Mouse (Mus musculus) megakaryocyte, embryonic 14.5 days (primary cell): ENCODE data around the gene Ap5s1. TPM values are rescaled to one million over a fixed set of nuclear protein-coding genes. Genes with fewer than 3 reads are reported as not detected.
A peak's percentile ranks its signal among the peaks of the same experiment; 100 is the strongest.
"Not testable (repeated sequence)": the region's sequence is repeated elsewhere in the genome, so short reads cannot be mapped to it uniquely, and the experiment has no call there.

ENCODE experiments used
- H3K27me3 ChIP-seq: replicated peaks from 2 replicates; pipeline ENCODE3; 2012; ENCODE audit warnings: inconsistent platforms
- H3K36me3 ChIP-seq: replicated peaks from 2 replicates; pipeline ENCODE3; 2012; ENCODE audit warnings: low read length, inconsistent platforms, mixed read lengths
- H3K4me1 ChIP-seq: 2 replicates; pipeline ENCODE4 v1.6.1; 2012; ENCODE audit warnings: inconsistent platforms
- H3K4me3 ChIP-seq: replicated peaks from 2 replicates; pipeline ENCODE3; 2012; ENCODE audit warnings: moderate library complexity, mild to moderate bottlenecking, inconsistent platforms
- H3K9me3 ChIP-seq: 2 replicates; pipeline ENCODE4 v1.6.1; 2012; ENCODE audit warnings: inconsistent platforms
- FLI1 ChIP-seq: IDR thresholded peaks from 2 replicates; pipeline ENCODE4 v1.6.1; 2012; ENCODE audit warnings: low read length, inconsistent platforms, mixed read lengths
- GATA1 ChIP-seq: IDR thresholded peaks from 3 replicates; pipeline ENCODE4 v1.6.1; 2012; ENCODE audit warnings: mixed read lengths, low read length, inconsistent platforms, borderline replicate concordance
- polyA plus RNA-seq: library from polyadenylated mRNA; stranded (reverse); fragments of >175 nt; gene quantifications from 2 replicates; pipeline ENCODE4 v1.2.3, GENCODE M21; 2012; ENCODE audit warnings: low replicate concordance; ENCODE audit not compliant: insufficient read depth

Ap5s1 gene
- polyA plus RNA-seq, 1 experiment, result 14.6 TPM

DNA sequence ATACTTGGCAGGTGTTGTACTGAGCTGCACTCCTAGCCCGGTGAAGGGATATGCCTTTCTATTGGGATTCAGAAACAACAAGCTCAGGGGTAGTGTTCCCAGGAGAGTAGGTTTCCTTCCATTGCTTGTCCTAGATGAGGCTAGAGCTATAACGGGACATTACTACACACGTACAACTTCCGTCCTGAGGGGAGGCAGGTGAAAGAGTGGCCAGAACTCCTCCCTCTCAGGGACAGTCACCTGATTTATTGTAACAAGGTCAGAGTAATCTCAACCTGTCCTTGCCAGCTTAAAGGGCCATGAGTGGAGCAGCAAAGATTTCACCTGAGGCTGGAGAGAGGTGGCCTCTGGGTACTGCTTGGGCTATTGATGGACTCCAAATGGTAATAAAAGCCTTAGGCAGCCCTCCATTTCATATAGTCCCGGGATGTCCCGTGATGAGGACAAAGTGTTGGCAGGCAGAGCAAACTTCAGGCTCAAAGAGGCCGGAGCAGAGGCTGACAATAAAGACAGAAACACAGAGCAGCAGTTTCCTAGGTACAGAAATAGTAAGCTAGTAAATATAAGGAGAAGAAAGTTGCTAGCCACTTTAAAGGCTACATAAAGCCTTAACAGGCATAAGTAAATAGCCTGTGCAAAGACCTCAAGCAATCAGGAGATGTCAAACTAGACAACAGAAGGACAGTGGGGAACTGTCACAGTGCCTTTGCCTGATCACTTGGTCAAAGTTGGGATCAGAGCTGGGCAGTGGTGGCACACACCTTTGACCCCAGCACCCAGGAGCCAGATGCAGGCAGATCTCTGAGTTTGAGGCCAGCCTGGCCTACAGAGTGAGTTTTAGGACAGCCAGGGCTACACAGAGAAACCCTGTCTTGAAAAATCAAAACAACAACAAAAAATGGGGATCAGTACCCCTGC is 9.3 kb downstream of the Ap5s1 start:
- no peaks in the 10 kb centered on the region for H3K9me3 ChIP-seq
- no peak overlapping the region for H3K4me3 ChIP-seq
- H3K4me1 ChIP-seq, result peaks cover 62% of the 10 kb centered on the region
- peaks cover 32% of the 10 kb centered on the region for H3K36me3 ChIP-seq
- no peak for TF ChIP-seq FLI1
- TF ChIP-seq GATA1, result no peak
- H3K27me3 ChIP-seq, result no peaks in the 10 kb centered on the region

DNA sequence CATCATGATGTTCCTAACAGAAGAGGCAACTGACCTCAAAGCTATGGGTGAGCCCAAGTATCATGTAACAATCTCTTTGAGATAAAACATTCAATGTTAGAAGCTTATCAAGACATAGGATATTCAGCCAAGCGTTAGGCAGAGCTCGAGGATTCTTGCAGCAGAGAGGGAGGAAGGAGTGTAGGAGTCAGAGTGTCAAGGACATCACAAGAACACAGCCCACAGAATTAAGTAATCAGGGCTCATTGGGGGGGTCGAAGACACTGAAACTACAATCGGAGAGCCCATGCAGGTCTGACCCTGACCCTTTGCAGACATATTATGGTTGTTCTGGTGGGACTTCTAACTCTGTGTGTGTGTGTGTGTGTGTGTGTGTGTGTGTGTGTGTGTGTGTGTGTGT is 13.2 kb downstream of the Ap5s1 start:
- TF ChIP-seq FLI1 (no peak), GATA1 (no peak)
- Histone ChIP-seq H3K4me1 (peaks cover 68% of the 10 kb centered on the region), H3K9me3 (peaks cover 3% of the 10 kb centered on the region; the same call in 1 of the 2 replicates), H3K4me3 (no peak overlapping the region), H3K27me3 (no peaks in the 10 kb centered on the region), H3K36me3 (peaks cover 3% of the 10 kb centered on the region)

DNA sequence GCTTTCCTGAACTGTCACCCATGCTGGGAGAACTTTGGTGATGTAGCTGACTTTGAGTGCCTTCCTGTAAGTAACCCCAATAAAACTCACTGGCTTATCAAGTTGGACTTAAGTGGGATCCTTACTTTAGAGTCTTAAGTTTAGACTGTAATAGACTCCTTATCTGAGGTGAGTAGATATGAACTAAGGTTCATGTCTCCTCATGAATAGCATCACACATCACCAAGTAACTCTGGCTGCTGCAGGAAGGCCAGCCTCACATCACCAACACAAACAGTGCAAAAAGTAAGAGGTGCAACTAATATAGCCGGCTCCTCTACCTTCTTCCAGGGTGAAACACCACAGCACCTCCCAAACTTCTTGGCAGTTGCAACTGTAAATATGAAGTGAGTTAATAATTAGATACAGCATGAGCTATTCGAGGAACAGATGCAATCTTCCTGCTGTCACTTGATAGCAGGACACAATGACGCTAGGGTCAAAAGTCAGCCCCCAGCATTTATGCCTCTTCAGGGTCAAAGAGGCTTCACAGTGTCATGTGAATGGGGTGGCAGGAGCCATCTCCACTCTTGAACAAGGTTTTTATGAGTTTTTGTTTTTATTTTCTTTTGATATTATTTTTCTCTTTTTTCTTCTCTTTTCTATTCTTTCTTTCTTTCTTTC is 15.1 kb downstream of the Ap5s1 start:
- peaks cover 3% of the 10 kb centered on the region for H3K36me3 ChIP-seq
- H3K4me1 ChIP-seq, result peaks cover 70% of the 10 kb centered on the region
- H3K4me3 ChIP-seq, result peak overlapping the region; percentile 44
- H3K9me3 ChIP-seq, result peaks cover 3% of the 10 kb centered on the region; the same call in 1 of the 2 replicates
- no peaks in the 10 kb centered on the region for H3K27me3 ChIP-seq
- TF ChIP-seq GATA1 (no peak), FLI1 (no peak)

DNA sequence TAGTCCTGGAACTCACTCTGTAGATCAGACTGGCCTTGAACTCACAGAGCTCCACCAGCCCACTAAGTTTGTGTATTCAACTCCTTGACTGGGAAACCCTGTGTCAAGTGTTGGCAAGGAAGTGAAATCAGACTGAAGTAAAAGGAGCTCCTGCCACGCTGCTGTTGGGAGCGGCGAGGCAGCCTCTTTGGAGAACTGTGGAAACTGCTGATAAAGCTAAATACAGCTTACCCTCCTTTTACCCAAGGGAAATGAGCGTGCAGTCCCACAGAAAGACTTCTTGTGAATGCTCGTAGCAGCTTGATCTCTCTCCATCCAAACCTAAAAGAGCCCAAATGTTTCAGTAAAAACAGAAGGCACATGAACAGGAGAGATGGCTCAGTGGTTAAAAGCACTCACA is 15.7 kb downstream of the Ap5s1 start:
- Histone ChIP-seq H3K4me1 (peaks cover 70% of the 10 kb centered on the region), H3K9me3 (peaks cover 3% of the 10 kb centered on the region; the same call in 1 of the 2 replicates), H3K36me3 (peaks cover 3% of the 10 kb centered on the region), H3K4me3 (peak overlapping the region; percentile 64), H3K27me3 (no peaks in the 10 kb centered on the region)
- TF ChIP-seq FLI1 (no peak), GATA1 (no peak)

DNA sequence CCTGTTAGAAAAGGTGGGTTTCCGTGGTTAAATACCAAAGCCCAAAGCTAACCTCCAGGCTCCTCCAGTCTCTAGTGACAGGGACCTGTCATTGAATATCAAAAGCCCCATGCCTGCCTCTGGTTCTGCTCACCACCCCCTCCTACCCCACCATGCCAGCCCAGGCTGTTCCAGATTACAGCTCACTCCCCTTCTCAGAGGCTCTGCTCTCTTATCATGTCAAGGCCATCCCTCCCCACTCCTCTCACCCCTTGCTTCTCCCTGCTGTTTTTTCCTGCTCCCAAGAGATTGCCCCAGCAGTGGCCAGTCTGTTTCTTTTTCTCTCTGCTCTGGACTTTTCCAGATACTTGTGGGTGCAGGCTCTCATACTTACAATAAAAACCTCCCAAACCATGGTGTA is 16.7 kb downstream of the Ap5s1 start:
- Histone ChIP-seq H3K27me3 (no peaks in the 10 kb centered on the region), H3K4me1 (peaks cover 61% of the 10 kb centered on the region), H3K9me3 (peaks cover 3% of the 10 kb centered on the region; the same call in 1 of the 2 replicates), H3K4me3 (peak overlapping the region; percentile 76), H3K36me3 (peaks cover 3% of the 10 kb centered on the region)
- no peak for TF ChIP-seq FLI1
- no peak for TF ChIP-seq GATA1

DNA sequence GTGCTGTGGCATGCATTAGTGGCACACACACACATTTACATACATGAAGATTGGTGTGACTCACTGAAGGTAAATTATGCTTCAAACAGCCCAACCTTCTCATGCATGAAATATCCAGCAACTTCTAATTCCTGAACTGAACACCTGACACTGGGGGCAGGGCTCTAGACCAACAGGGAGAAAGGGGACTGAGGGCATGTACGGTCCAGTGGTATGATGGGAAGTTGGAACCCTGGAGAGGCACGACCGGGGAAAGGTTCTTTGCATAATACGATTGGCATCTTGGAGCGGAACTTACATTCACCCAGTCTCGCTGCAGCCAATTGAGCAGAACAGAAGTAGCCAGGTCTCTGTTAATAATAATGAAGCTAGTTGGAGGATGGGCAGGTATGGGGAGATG is 18.3 kb downstream of the Ap5s1 start:
- peaks cover 3% of the 10 kb centered on the region for H3K36me3 ChIP-seq
- no peak overlapping the region for H3K4me3 ChIP-seq
- no peaks in the 10 kb centered on the region for H3K27me3 ChIP-seq
- TF ChIP-seq GATA1, result no peak
- no peak for TF ChIP-seq FLI1
- peaks cover 3% of the 10 kb centered on the region; the same call in 1 of the 2 replicates for H3K9me3 ChIP-seq
- peaks cover 71% of the 10 kb centered on the region for H3K4me1 ChIP-seq

DNA sequence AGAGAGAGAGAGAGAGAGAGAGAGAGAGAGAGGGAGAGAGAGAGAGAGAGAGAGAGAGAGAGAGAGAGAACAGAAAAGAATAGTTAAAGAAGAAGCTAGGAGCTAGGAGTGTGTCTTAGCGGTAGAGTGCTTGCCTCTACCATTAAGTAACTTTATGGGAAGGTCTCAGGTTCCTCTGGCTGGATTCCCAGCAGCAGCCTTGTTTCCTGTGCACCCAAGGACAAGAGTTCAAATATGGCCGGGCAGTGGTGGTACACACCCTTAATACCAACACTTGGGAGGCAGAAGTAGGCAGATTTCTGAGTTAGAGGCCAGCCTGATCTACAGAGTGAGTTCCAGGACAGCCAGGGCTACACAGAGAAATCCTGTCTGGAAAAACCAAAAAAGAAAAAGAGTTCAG is 19.8 kb downstream of the Ap5s1 start:
- not testable (repeated sequence) for H3K27me3 ChIP-seq, H3K36me3 ChIP-seq, H3K9me3 ChIP-seq, H3K4me3 ChIP-seq
- H3K4me1 ChIP-seq, result peaks cover 79% of the 10 kb centered on the region

DNA sequence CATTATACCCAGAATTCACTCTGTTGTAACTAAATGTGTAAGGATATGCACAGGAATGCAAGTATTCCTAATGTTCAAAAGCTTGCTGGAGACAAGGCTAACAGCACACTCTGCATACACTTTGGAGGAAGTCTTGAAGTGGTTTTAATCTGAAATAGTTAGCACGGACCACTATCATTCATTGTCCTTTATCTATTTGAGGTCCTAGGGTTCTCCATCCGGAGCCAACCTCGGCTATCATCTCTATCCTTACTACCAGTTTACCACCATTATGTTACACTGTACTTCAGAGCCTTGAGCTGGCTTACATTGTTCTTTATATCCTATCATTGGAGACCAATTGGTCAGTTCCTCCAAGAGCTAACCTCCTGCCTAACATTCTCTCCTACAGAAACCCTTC is 20.4 kb downstream of the Ap5s1 start:
- Histone ChIP-seq H3K36me3 (no peaks in the 10 kb centered on the region), H3K4me1 (peaks cover 76% of the 10 kb centered on the region), H3K27me3 (no peaks in the 10 kb centered on the region), H3K9me3 (no peaks in the 10 kb centered on the region), H3K4me3 (no peak overlapping the region)
- no peak for TF ChIP-seq FLI1
- no peak for TF ChIP-seq GATA1

DNA sequence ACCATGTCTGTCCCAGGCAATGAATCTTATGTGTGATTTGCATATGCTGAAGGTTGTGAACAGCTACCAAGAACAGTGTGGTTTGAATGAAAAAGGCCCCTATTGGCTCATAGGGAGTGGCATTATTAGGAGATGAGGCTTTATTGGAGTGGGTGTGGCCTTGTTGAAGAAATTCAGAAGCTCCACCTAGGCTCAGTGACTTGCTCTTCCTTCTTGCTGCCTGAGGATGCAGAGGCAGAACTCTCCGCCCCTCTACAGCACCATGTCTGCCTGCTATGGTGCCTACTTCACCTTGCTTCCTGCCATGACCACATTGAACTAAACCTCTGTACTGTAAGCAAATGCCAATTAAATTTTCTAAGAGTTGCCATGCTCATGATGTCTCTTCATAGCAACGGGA is 25.7 kb downstream of the Ap5s1 start:
- Histone ChIP-seq H3K9me3 (no peaks in the 10 kb centered on the region), H3K4me3 (peak overlapping the region; percentile 71), H3K36me3 (peaks cover 27% of the 10 kb centered on the region), H3K4me1 (peaks cover 77% of the 10 kb centered on the region), H3K27me3 (no peaks in the 10 kb centered on the region)
- TF ChIP-seq GATA1, result no peak
- no peak for TF ChIP-seq FLI1
